Mouse (Mus musculus) cerebellum, adult 11 months (tissue): Measurements from ENCODE around the gene P2rx7.
A peak's percentile ranks its signal among the peaks of the same experiment; 100 is the strongest.
"Not testable (repeated sequence)": the region's sequence is repeated elsewhere in the genome, so short reads cannot be mapped to it uniquely, and the experiment has no call there.

ENCODE experiments used
- DNase-seq: peaks from one replicate; pipeline ENCODE4 v3.0.0; 2022

Gene P2rx7

GRCm38 (mm10) chr5:122647256-122647924 is 3.7 kb downstream of the P2rx7 start:
- no peak for DNase-seq

GRCm38 (mm10) chr5:122647952-122648374 is 4.3 kb downstream of the P2rx7 start:
- not testable (repeated sequence) for DNase-seq

GRCm38 (mm10) chr5:122649264-122649663 is 5.6 kb downstream of the P2rx7 start:
- DNase-seq: no peak

- no peak for DNase-seq
These were observed 6.4 kb downstream of the P2rx7 start for GRCm38 (mm10) chr5:122650100-122650499.

GRCm38 (mm10) chr5:122652506-122652905 is 8.8 kb downstream of the P2rx7 start:
- no peak for DNase-seq

GRCm38 (mm10) chr5:122653112-122653445 is 9.4 kb downstream of the P2rx7 start:
- DNase-seq: peak; percentile 39

GRCm38 (mm10) chr5:122653446-122654267 is 9.9 kb downstream of the P2rx7 start:
- DNase-seq: peak; percentile 75

GRCm38 (mm10) chr5:122654268-122654573 is 10.5 kb downstream of the P2rx7 start:
- no peak for DNase-seq

- no peak for DNase-seq
These were observed 13.1 kb downstream of the P2rx7 start for GRCm38 (mm10) chr5:122656808-122657207.

- DNase-seq: no peak
These were observed 18.8 kb downstream of the P2rx7 start for GRCm38 (mm10) chr5:122662501-122662900.

- DNase-seq: no peak
These were observed 21.3 kb downstream of the P2rx7 start for GRCm38 (mm10) chr5:122665036-122665435.

GRCm38 (mm10) chr5:122668981-122669897 is 25.5 kb downstream of the P2rx7 start:
- DNase-seq: no peak

- DNase-seq: peak; percentile 48
These were observed 27.9 kb downstream of the P2rx7 start for GRCm38 (mm10) chr5:122671641-122672040.

GRCm38 (mm10) chr5:122672298-122672697 is 28.6 kb downstream of the P2rx7 start:
- peak; percentile 32 for DNase-seq

- no peak for DNase-seq
These were observed 32.3 kb downstream of the P2rx7 start for GRCm38 (mm10) chr5:122676002-122676401.

- no peak for DNase-seq
These were observed 34.3 kb downstream of the P2rx7 start for GRCm38 (mm10) chr5:122677983-122678382.

- peak; percentile 62 for DNase-seq
These were observed 36.2 kb downstream of the P2rx7 start for GRCm38 (mm10) chr5:122679881-122680280.

GRCm38 (mm10) chr5:122681276-122681675 is 37.6 kb downstream of the P2rx7 start:
- no peak for DNase-seq

GRCm38 (mm10) chr5:122683926-122684325 is 40.2 kb downstream of the P2rx7 start:
- no peak for DNase-seq

- DNase-seq: no peak
These were observed 43.7 kb downstream of the P2rx7 start for GRCm38 (mm10) chr5:122687391-122687790.

- no peak for DNase-seq
These were observed 45.4 kb downstream of the P2rx7 start for GRCm38 (mm10) chr5:122689153-122689552.

GRCm38 (mm10) chr5:122690486-122690885 is 46.8 kb downstream of the P2rx7 start:
- DNase-seq: no peak

- DNase-seq: no peak
These were observed 49.9 kb downstream of the P2rx7 start for GRCm38 (mm10) chr5:122693431-122694207.
